Mouse (Mus musculus) lung, adult 2 months (tissue): ENCODE results near the gene Syk. TPM values are rescaled to one million over a fixed set of nuclear protein-coding genes. Genes with fewer than 3 reads are reported as not detected.

Source experiments
- DNase-seq: peaks from one replicate; pipeline ENCODE4 v3.0.0; 2022
- H3K4me1 ChIP-seq: fragments of 200-500 bp; 2 replicates; pipeline ENCODE4 v1.6.1; 2011; ENCODE audit warnings: low read length; ENCODE audit not compliant: control insufficient read depth, insufficient read depth
- H3K4me3 ChIP-seq: fragments of 200-500 bp; replicated peaks from 2 replicates; pipeline ENCODE3; 2011; ENCODE audit warnings: low read depth, mild to moderate bottlenecking, control low read depth, low read length; ENCODE audit errors: extremely low read depth
- CTCF ChIP-seq: fragments of 200-500 bp; IDR thresholded peaks from 2 replicates; pipeline ENCODE4 v1.5.1; 2011; ENCODE audit warnings: mild to moderate bottlenecking, low read length, control low read depth; ENCODE audit not compliant: insufficient read depth
- POLR2A ChIP-seq: fragments of 200-500 bp; IDR thresholded peaks from 2 replicates; pipeline ENCODE4 v1.6.1; 2011; ENCODE audit warnings: low read depth, mild to moderate bottlenecking, control low read depth, low read length, borderline replicate concordance; ENCODE audit errors: extremely low read depth
- WGBS: fragments of 180-500 bp; shearing (Covaris S2); methylation state at CpG from one replicate; pipeline ENCODE4 v1.1.7; 2018; 5-methylcytosine and 5-hydroxymethylcytosine counted together
- polyA plus RNA-seq: library from polyadenylated mRNA; depleted of rRNA; stranded (reverse); fragments of >200 nt; gene quantifications from 2 replicates; pipeline ENCODE4 v1.2.3, GENCODE M21; 2012

Gene Syk
- polyA plus RNA-seq, 1 experiment = 19.7 TPM

DNA sequence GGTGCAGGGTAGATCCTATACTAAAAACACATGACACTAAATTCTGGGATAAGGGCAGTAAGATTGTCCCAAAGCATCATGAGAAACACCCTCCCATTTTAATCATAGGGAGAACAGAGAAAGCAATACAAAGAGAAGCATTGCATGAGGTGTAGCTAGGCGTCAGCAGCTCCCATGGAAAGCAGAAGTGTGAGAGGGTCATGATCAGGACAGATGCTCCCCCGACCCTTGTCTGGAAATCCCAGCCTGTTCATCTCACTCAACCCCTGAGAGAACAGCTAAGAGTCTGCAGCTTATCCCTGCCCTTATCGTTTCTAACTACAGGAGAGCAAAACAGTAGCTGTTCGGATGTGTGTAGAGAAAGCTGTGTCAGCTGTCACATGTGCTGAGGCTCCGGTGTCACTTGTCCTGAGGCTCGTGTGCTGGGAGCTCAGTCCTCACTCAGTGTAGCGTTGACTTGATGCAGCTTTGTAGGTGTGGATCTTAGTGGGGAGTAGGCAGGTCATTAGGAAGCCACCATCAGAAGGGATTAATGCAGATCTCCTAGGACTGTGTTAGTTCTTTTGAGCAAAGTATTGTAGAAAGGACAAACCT is 6.9 kb upstream of the Syk start:
- WGBS = 63% methylated on average over 7 of the region's 7 CpGs
- DNase-seq = no peak
- TF ChIP-seq POLR2A = no peak
- TF ChIP-seq CTCF = no peak
- Histone ChIP-seq H3K4me3 (no peak overlapping the region), H3K4me1 (peaks cover 2% of the 10 kb centered on the region)

DNA sequence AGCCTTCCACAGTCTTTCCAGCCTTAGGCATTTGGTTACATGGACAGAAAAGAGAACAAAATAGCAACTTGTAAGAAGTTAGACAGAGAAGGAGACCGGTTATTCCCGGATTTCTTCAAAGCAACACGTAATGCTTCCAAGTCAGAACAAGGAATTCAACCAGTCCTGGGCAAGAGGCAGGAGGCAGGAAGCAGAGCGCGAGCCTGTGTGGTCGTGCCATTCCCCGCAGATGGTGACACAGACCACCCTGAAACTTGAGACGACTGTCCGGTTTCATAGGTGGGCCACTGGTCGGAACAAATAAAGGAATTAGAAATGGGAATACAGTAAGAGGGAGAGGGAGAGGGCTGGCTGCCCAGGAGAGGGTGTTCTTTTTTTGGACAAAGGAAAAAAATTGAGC is 6.1 kb upstream of the Syk start:
- 33% methylated on average over 10 of the region's 10 CpGs for WGBS
- Histone ChIP-seq H3K4me3 (no peak overlapping the region), H3K4me1 (peaks cover 2% of the 10 kb centered on the region)
- no peak for DNase-seq
- no peak for TF ChIP-seq CTCF
- no peak for TF ChIP-seq POLR2A

DNA sequence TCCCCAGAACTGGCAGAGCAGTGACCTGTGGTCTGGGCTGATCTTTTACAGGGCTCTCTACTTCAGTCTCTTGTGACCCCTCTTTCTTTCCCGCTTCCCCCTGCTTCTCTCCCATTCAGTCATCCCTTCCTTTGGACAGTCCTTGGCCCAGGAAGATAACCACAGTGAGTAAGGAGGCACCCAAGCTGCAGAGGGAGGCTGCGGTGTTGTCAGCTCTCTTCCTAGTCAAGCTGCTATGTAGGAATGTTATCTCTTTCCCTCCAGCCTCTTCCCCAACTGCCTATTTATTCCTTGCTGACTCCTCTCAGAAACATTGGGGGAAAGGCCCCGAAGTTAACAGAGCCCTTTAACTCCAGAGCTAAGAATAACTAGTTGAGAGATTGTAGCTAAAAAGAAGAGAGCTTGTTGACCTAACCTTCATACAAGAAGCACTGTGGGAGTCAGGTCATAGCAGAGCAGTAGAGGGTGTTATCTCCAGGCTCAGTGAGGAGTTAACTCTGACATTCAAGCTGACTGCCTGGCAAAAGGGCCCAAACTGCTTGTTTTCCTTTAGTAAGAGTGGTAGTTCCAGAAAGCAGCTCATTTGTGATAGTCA is 5.5 kb upstream of the Syk start:
- Histone ChIP-seq H3K4me1 (peaks cover 2% of the 10 kb centered on the region), H3K4me3 (no peak overlapping the region)
- DNase-seq = no peak
- TF ChIP-seq CTCF (no peak), POLR2A (no peak)
- 57% methylated on average over 3 of the region's 3 CpGs for whole genome bisulfite sequencing

DNA sequence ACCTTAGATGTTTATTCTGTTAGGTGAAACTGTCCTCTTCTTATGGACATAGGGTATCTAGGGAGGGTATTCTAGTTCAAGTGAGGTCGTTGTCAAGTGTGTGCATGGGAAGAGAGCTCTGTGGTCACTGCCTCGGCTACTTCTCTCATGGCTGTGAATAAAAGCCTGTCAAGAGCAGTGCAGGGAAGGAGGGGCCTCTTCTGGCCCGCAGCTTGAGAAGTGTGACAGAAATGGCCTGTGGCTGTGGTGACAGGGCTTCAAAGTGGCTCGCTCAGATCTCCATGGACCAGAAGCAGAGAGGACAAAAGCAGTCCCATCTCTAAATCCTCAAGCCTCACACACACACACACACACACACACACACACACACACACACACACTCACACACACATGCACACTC is 5.0 kb upstream of the Syk start:
- Histone ChIP-seq H3K4me3 (no peak overlapping the region), H3K4me1 (peaks cover 2% of the 10 kb centered on the region)
- DNase-seq = no peak
- TF ChIP-seq POLR2A (no peak), CTCF (no peak)
- WGBS = 44% methylated on average over 4 of the region's 4 CpGs

DNA sequence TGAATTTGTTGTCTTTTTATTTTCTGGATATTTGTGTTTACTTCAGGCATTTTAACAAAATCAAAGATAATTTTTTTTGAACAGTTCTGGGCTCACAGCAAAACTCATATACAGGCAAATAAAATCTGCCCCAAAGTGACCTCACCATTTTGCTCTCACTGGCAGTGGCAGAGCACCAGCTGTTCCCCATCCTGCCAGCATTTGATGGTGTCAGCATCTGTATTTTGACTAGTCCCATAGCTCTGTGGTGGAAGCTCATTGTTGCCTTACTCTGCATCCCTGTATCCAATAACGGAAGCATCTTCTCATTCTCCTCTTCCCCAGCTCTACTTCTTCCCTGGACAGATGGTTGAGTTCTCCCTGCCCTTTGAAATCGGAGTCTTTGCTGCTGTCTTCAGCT is 4.2 kb upstream of the Syk start:
- H3K4me1 ChIP-seq = peaks cover 2% of the 10 kb centered on the region
- no peak overlapping the region for H3K4me3 ChIP-seq
- WGBS = 76% methylated on average over 2 of the region's 2 CpGs
- no peak for TF ChIP-seq POLR2A
- TF ChIP-seq CTCF = no peak
- no peak for DNase-seq

DNA sequence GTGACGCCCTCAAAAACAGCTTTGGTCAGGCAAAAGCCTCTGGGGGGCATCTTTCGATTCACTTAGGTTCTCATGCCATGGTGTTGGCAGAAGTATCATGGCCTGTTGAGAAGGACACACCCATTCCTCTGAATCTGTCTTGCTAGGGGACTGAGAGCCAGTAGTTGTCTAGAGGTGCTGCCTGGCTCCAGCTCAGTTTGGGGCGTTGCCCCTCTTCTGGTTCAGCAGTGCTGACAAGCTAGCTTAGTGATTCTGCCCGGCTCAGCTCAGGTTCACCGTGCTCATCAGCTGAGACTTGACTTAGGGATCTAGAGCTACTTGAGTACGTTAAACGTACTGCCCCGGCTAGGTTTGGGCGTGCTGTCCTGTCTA is 481 bp upstream of the Syk start:
- no peak for DNase-seq
- 22% methylated on average over 9 of the region's 9 CpGs for WGBS

DNA sequence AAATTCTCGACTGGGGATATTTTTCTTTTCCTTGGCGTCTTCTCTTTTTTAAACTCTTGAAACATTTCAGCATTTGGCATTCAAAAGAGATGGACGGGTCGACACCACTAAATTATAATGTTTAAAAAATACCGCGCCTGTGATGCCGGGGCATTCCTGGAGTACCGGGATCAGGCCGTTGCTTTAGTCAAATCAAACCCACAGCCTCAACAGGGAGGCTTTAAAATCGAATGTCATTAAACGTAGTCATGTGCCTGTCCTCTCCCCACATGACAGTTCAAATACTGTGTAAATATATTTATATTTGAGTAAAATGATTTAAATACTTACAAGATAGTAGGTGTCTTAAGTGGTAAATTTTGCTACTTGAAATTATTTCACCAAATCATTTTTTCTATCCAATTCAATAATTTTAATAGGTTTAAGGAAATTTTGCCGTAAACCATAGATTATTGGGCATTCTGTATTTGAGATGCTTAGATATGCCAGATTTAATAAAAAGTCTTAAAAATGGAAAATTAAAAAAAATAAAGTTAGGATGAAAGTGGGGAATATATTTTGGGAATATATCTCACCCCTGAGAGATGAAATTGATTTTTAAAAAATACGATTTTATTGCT is 1.1 kb downstream of the Syk start:
- WGBS = 24% methylated on average over 13 of the region's 13 CpGs
- H3K4me3 ChIP-seq = peak overlapping the region; percentile 42
- peaks cover 2% of the 10 kb centered on the region; the same call in 1 of the 2 replicates for H3K4me1 ChIP-seq
- DNase-seq = no peak
- TF ChIP-seq POLR2A (no peak), CTCF (no peak)

More for the DNA sequence above, 481 bp upstream of the Syk start:
- TF ChIP-seq CTCF (no peak), POLR2A (peak; percentile 49; the same call in 1 of the 2 replicates)
- peaks cover 4% of the 10 kb centered on the region for H3K4me1 ChIP-seq
- H3K4me3 ChIP-seq = peak overlapping the region; percentile 72

DNA sequence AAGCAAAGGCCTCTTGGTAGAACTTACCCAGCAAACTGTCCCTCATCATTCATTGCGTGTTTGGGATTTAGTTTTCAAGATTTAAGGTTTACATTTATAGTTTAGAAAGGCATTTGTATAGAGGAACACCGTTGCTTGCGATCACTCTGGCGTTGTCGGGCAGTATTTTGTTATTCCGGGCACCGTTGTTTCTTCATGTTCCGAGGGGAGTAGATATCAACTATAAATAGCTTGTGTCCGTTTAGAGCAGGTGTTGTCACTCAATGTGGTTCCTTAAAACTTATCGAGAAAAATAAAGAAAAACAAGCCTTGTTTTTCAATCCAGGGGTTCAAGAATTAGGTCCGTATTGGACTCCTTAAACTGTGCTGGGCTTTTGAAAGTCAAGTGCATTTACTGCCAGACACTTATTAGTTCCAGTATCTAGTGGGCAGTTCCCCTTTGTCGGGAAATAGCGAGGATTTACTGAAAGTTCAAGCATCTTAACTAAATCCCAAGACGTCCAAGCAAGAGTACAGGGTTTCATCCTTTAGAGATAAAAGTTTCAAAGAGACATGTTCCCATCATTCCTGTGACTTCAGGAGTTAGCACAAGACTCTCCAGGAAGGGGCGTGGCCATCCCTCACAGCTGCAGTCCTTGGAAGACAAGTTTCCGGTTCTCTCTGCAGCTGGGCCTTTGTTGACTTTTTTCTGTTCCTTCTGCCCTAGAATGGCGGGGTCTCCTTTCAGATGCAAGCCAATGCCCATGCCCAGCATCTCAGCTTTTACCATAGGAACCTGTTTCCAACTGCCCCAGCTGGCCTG is 1.9 kb downstream of the Syk start:
- WGBS = 40% methylated on average over 17 of the region's 17 CpGs
- no peak for TF ChIP-seq POLR2A
- no peak for TF ChIP-seq CTCF
- Histone ChIP-seq H3K4me1 (peaks cover 2% of the 10 kb centered on the region; the same call in 1 of the 2 replicates), H3K4me3 (peak overlapping the region; percentile 32)
- no peak for DNase-seq

DNA sequence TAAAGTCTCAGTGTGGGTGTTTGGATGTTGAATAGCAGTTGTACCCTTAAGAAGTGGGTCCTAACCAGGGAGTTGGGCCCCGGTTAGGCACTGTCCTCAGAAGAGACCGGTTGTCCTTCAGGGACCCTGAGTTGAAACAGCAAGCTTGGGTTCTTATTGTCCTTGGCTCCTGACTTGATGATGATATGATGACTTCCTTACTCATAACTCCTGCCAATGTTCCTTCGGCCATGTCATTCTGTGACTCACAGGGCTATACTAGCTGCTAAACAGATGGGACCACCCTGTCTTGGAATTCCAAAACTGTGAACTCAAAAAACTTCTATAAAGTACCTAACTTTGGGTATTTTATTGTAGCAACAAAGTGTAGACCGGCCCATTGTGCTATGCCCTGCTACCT is 4.8 kb downstream of the Syk start:
- 67% methylated on average over 4 of the region's 4 CpGs for WGBS
- DNase-seq = no peak
- TF ChIP-seq CTCF (no peak), POLR2A (no peak)
- Histone ChIP-seq H3K4me1 (peaks cover 2% of the 10 kb centered on the region; the same call in 1 of the 2 replicates), H3K4me3 (no peak overlapping the region)

DNA sequence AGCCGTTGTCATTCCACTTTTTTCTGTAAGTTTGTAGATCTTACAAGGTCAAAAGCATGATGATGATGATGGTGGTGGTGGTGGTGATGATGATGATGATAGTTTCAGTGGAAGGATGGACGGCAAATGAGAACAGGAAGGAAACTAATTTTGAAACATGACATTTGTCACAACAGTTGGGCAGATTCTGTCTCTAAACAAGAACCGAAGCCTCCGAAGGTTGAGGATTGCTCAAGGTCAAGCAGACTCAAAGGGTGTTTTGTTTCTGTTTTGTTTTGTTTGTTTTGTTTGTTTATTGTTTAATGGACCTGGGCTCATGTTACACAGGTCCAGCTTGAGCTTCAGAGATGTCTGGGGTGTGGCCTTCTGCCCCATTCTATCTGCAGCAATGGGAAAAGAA is 6.1 kb downstream of the Syk start:
- 70% methylated on average over 4 of the region's 4 CpGs for WGBS
- TF ChIP-seq POLR2A (no peak), CTCF (no peak)
- no peak for DNase-seq
- no peak overlapping the region for H3K4me3 ChIP-seq
- peaks cover 2% of the 10 kb centered on the region; the same call in 1 of the 2 replicates for H3K4me1 ChIP-seq

DNA sequence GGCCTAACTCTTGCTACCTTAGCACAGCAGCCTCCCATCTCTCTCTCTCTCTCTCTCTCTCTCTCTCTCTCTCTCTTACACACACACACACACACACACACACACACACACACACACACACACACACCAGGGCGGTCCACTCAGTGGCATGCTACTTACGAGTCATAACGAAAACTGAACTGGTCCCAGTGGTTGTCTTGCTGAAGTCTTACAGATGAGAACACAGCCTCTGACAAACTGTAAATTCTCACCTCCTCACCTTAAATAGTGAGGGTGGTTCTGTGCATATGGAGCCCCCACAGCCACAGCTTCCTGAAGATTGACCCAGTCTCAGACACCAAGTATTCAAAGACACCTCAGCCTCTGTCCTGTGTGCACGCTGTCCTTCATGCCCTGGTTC is 8.9 kb downstream of the Syk start:
- DNase-seq = no peak
- no peaks in the 10 kb centered on the region for H3K4me1 ChIP-seq
- no peak for TF ChIP-seq CTCF
- 95% methylated on average over 4 of the region's 4 CpGs for WGBS
- no peak overlapping the region for H3K4me3 ChIP-seq
